Mouse (Mus musculus) gastrocnemius, adult 8-10 months (tissue): Measurements from ENCODE around the gene Rab21. TPM values are rescaled to one million over a fixed set of nuclear protein-coding genes. Genes with fewer than 3 reads are reported as not detected.

Experiments
- DNase-seq, 2 experiments: peaks; one replicate each; pipeline ENCODE4 v3.0.0; 2022; ENCODE audit warnings: low spot score in 2 of 2
- total RNA-seq, 4 experiments: library from RNA; stranded (reverse); gene quantifications; 2 replicates each; pipeline ENCODE4 v1.2.4; 2022

Gene Rab21
- total RNA-seq = 10 to 100 TPM; 51.9 to 61.4 (median 57.4) TPM

DNA sequence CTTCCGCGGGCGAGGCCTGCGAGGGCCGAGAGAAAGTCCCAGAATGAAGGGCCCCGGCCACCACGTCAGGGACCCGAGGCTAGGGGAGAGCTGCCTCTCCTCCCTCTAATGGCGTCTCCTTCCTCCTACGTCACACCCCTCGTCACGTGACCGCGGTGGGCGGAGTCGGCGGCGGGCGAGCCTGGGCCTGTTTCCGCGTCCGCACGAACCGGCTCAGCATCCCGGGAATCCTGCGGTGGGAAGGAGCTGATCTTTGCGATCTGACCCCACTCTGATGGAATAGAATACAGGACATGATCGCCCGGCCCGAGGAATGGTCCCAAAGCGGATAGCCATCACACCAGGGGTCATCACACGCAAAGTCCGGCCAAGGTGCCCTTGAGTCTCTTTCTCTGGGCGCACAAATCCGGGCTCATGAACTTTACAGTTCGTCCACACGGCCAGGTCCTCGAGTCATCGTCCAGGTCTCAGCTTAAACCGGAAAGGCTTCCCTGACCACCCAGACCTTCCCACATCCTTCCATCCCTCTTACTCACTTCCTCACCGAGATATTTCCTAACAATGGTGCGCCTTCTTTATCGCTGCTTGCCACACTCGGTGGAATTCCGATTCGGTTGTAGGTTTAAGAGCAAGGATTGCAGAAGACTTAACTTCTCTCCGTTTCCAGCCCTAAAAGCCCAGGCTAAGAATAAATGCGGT, at the start of gene Rab21:
Gene Rab21 (minus strand): TSS at position 122 of the 699 bp plus-strand sequence.
- DNase-seq = peak; percentile 93 to 95

DNA sequence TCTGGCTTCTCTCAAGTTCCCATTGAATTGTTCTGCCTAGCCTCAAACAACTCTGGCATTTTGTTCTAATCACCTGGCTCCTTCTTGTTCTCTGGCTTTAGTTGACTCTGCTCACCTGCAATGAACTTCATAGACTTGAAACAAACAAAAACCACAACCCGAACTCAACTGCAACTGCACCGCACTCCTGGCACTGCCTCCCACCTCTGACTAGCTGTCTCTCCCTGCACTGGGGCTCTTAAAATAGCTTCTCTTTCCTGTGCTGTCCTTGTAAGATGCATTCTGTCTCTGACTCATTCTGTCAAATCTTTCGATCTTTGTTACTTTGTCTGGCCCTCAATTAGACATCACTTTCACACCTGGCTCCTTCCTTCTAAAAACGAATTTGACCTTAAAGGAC, 47.8 kb upstream of the Rab21 start:
- no peak for DNase-seq

DNA sequence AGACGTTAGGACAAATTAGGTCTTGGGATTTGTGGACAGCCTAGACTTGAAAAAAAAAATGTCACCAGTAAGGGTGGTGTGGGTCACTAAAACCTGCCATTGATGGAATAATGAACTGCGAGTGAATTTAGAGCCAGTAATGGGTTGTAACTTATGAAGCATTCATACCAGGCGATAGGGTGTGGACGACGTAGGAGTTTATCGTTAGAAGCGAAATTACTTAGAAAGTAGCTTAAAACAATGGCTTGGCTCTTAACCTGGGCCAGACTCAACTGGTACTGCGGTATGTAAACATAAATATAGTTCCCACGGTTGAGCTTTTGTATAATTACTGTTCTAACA, 47.2 kb upstream of the Rab21 start:
- DNase-seq = no peak

DNA sequence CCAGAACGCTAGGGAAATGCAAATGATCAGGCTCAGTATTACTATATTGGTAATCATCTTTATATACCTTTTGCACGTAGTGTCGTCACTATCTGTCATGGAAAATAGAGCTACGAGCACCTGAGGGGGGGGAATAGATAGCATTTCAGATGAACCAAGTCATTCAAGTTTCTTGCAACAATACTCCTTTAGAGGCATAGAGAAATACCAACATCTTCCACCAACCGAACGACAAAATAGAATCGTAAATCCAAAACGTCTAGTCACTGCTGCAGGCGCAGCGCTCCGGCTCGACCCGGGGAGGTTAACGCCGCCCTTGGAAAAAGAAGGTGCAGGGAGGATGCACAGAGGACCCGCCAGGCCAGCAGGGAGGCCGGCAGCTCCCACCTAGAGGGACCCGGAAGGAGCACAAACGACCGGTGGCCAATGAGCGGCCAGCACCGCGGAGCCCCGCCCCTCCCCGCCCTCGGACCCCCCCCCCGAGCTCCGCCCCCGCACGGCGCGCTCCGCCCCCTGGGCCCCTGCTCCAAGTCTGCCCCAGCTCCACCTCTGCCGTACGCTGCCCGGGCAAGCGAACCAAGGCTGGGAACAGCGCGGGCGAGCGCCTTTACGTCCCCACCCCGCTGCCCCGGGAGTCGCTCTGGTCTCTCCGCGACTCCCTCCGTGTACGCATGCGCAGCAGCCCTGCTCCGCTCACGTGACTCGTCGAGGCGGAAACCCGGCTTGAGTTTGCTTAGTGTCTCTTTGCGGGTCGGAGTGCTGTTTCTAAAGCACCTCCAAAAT, 46.6 kb upstream of the Rab21 start, which contains the start of gene Tmem19:
Gene Tmem19 (minus strand): TSS at position 662 of the 783 bp plus-strand sequence.
- DNase-seq = peak; percentile 87 to 93

DNA sequence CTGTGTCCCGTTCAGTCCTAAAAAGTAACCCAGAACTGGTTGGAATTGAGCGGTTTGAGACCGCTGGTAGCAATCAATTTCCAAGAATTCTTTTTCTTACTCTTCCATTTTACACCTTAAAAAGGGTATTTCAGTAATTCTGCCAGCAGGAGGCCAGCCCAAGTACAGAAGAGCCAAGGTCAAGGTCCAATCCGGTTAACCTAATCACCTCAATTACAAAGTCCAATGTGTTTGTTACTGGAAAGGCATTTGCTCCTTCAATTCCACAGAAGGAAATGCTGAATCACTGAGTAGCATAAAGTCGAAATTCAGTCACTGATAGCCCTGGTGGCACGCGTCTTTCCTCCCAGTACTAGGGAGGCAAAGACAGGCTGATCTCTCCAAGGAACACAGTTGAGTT, 43.7 kb upstream of the Rab21 start:
- DNase-seq = no peak

DNA sequence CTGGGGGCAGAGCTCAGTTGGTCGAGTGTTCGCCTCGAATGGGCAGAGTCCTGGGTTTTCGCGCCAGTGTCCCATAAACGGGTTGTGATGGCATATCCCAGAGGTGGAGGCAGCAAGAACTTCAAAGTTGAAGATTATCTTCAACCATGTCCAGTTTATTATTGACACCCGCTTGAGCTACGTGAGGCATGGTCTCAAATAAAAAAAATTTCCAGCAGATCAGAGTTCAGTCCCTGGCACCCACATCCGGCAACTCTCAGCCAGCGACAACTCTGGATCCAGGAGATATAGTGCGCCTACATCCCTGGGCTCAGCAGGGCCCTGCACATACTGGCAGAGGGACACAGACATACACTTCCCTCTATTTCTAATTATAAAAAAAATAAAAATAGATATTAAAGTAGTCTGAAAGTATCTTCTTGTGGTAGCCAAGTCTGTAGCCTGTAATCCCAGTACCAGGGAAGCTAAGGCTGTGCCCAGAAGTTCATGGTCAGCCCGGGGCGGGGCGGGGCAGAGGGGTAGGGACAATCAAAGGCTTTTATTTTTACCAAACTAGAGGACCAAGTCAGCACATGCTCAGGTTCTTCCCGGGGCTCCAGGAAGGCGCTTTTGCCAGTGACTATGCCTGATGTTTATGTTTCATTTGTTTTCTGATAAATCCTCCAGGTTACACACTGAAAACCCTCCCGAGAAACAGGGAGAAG, 43.0 kb upstream of the Rab21 start:
- no peak for DNase-seq

DNA sequence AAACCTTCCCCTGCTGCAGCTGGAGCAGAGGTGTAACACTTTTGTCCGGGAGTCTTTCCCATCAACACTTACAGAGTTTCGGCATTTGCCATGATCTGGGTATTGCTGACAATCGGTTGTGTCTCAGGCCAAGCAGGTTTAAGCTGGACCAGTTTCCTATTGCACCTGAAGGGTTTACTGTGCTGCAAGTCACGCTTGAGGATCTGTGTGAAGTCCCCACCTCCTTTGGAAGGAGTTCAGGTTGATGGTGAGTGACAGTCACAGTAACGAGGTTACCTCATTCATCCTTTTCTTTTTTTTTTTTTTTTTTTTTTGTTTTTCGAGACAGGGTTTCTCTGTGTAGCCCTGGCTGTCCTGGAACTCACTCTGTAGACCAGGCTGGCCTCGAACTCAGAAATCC, 40.7 kb upstream of the Rab21 start:
- DNase-seq = no peak

DNA sequence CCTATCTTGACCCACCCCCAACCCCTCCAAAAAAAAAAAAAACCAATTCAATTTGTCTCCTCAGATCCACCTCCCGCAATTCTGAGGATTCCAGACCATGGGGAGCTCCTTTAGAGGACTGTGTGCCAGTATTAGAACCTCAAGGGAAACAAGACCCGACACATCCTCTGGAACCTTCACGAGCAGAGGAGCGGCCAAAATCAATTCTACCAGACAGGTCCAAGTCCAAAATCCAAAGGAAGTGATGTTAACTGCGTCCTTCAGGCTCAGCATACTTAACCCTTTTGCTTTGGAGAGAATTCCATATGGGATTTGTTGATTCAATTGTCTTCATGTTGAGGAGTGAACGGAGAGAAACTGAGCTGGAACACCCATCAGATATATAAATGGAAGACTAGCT, 39.6 kb upstream of the Rab21 start:
- DNase-seq = no peak

DNA sequence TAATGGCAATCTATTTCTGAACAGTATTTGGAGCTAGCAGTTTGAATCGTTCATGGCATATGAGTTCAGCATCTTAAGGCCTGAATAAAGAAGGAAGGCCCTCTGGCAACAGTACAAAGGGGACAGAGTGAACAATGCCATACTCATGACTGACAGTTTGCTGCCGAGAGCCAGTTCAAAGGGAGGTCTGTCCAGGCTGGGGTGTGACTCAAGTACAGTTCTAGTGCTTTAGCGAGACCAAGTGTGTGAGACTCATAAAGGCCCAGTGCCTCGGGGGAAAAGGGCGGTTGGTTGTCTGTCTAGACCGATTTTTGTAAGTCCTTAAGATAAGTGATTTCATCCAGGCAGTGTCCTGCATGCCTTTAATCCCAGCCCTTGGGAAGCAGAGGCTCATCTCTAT, 39.2 kb upstream of the Rab21 start:
- DNase-seq = no peak

DNA sequence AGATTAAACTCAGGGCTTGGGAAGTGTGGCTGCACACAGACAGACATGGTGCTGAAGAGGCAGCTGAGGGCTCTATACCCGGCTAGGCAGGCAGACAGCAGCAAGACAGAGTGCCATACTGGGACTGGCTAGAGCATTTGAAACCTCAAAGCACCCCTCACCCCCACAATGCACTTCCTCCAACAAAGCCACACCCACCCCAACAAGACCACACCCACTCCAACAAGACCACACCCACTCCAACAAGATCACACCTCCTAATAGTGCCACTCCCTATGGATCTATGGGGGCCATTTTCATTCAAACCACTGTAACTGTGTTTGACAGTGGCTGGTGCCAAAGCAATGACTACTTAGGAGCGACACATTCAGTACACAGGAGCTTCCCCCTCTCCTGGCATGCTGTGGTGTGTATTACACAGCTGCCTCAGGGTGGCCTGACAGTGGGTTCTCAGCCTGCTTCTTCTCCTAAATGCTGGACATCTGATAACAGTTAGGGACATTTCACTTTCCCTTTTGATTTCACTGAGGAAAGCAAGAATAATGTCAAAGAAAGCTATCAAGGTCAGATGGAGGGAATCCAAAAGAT, 35.5 kb upstream of the Rab21 start:
- no peak for DNase-seq

DNA sequence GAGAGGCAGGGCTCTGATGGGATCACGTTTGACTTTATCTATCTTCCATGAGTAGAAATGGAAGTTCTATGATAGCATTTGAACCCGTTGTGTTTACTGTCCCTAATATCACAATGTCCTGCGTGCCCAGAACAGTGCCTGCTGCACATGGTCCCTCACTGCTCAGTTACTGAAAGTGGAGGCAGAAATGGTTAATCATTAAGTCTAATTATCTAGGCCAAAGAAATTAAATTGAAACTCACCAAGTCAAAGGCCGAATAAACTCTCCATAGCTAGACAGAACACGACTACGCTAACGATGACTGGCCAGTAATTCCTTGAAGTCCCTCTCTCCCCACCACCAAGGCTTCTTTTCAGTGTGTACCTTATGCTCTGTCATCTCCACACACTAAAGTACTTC, 34.1 kb upstream of the Rab21 start:
- no peak for DNase-seq

DNA sequence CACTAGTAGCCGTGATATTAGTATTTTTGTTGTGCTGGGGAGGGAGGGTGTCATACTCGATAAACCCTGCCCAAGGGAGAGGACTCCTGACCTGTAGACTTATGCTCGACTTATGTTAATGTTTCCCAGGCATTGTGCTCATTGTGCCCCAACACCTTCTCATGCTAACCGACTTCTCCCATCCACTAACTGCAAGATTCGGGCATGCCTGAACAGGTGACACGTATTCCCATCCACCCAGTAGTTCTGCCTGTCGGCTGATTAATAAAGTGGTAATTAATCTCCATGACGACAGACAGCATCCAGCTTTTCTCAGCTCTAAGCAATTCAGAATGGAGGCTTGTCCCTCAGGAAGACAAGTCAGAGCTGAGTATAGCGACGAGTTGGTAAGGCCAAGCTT, 33.6 kb upstream of the Rab21 start:
- no peak for DNase-seq

DNA sequence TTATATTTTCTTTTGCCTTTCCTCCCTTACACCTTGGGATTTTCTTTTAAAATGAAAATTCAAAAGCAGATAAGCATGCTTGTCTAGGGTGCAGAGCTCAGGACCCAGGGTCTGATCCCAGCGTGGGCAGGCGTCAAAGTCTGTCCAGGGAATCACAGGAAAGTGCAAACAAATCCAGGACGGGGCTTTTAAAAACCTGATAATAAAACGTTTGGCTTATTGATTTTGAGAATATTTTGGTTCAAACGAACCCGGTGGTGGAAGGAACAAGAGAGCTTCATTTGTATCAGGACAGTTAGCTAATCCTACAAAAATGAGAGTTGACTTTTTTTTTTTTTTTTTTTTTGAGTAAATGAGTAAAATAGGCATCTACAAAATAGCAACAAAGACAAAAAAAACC, 32.7 kb upstream of the Rab21 start:
- no peak for DNase-seq

DNA sequence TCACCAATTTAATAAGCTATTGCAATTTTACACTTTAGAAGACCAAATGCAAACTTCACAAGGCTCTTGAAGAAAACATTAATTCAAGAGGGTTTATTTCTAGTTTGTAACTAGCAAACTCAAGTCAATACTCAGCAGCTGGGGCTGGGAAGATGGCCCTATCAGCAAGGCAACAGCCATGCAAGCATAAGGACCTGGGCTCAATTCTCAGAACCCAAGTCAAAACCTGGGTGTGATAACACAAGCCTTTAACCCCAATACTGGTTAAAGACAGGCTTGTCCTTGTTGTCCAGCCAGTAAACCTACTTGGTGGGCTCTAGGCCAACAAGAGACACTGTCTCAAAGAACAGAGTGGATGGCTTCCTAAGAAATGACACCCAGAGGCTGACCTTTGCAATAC, 31.1 kb upstream of the Rab21 start:
- no peak for DNase-seq

DNA sequence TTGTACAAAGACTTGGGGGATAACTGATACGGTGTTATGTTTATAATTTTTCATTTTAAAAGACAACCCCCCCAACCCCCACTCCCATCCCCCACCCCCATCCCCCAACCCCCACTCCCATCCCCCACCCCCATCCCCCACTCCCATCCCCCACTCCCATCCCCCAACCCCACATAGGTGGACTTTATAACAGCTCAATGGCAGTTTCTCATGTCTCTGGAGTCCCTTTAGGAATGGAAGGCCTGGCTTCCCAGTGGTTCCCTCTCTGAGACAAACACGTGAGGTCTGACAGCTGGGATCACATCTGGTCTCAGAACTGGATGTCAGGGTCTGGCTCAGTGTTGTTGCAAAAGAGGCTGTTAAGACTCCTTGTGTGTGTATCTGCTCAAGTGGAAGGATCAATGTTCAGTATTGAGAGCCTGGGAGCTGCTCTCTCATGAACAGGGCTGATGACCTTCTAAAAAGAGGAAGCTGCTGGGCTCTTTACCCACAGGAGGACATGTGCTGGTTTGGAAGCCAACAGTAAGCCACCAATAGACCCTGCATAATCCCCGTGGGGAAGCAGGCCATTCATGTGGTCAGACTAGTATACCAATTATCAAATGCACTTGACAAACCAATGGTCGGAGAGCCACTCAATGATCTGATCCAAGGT, 27.5 kb upstream of the Rab21 start:
- no peak for DNase-seq

DNA sequence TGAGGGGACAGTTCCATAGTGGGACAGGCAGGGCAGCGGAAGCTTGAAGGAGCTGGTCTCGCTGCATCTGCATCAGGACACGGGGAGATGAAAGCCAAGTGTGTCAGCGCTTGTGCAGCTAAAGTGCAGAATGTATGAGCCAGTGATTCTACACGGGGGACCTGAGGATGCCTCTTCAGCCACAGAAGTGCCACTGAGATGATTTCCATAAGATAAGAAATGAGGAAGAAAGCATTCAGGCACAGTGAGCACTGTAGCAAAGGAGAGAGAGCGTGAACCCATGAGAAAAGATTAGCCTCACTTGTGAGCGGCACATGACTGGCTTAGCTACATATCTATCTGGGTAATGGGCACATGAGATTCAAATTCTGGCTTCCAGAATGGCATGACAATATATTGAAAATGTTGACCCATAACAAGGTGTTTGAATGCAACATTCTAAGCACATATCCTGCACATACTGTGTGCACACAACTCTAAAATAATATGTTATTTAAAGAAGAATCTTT, 24.5 kb upstream of the Rab21 start:
- no peak for DNase-seq

DNA sequence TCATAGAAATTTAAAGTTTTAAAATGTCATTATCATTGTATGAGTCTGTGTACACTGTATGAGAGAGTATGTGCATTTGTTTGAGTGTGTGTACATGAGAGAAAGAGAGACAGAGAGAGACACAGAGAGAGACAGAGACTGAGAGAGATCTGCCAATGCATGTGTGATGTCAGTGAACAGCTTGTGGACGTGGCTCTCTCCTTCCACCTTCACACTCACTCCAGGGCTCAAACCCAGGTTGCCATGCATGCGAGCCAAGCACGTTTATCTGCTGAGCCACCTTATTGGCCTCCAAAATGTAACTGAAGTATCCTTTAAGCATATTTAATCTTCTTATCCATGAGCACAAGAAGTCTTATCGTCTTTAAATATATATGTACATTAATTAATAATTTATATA, 21.5 kb upstream of the Rab21 start:
- DNase-seq = no peak

DNA sequence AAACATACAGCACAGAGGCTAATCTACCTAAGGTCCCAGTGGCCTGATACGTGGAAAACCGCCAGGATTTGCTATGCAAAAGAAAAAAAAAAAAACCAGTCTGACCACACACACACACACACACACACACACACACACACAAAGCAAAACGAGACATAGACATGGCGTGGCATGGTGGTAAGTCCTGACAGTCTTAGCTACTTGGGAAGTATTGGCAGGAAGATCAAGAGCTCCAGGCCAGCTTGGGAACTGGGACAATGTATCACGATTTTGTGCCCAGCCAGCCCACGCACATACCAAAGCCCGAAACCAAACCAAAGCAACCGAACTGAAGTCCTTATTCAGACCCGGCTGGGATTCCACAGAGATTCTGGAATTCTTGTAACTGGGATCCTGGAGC, 18.1 kb upstream of the Rab21 start:
- DNase-seq = no peak

DNA sequence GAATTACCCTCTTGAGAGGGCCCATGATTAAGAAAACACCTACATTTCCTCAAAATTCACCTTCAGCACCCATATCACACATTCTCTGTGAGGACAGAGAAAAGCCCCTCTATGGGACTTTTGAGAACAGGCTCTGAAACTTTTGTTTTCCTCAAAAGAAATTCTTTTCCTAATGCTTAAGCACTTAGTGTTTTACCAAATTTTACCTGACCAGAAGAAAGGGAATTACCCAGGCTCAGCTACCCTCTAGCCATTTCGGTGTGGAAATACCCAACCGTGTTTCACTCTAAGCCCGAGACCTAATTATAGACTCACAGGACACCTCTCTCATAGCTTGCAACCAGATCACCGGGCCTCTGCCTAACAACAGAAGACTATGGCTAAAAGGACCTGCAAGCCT, 17.6 kb upstream of the Rab21 start:
- no peak for DNase-seq

DNA sequence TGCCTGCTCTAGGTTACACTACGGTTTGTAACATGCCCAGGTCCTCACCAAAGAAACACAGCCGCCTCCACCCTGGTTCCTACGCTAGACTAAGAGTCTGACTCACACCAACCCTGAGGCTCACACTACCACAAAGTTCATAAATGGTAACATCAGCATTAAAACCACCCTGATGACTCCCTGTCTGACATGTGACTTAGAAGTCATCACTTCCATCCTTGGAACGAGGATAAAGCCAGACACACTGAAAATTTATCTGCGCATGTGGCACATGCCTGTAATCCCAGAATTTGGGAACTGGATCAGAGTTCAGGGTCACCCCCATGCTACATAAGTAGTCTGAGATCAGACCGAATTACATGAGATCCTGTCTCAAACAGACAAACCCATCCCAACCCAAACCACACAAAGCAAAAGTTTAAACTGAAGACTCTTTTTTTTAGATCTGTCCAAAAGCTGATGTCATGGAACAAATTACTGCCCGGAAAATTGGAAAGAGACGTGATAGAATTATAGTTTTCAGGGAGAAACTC, 17.1 kb upstream of the Rab21 start:
- no peak for DNase-seq

DNA sequence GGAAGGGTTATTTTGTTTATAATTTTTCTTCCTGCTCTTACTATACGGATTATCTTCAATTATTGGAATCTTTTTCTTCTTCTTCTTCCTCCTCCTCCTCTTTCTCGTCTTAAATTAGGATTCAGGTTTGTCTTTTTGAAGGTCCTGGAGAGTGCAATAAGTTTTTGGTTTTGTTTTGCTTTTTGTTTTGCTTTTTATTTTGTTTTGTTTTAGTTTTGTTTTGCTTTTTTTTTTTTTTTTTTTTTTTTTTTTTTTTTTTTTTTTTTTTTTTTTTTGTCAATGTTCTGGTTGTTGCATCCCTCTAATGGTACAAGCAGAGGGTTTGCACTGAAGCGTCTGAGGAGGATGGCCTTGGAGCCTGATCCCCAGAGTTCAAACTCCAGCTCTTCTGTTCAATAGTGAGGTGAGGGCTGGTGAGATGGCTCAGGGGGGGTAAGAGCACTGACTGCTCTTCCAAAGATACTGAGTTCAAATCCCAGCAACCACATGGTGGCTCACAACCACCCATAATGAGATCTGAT, 13.7 kb upstream of the Rab21 start:
- DNase-seq = no peak
